Mouse (Mus musculus) spleen, adult 2 months (tissue): ENCODE results near the gene Wnt3a. TPM values are rescaled to one million over a fixed set of nuclear protein-coding genes. Genes with fewer than 3 reads are reported as not detected.
"Not testable (repeated sequence)": the region's sequence is repeated elsewhere in the genome, so short reads cannot be mapped to it uniquely, and the experiment has no call there.

Source experiments
- DNase-seq, 2 experiments: peaks; one replicate each; pipeline versions ENCODE4 v3.0.0 to v3.0.0-alpha.2; 2012 to 2021; ENCODE audit warnings: low spot score in 2 of 2, low read depth in 1 of 2
- H3K27ac ChIP-seq: fragments of 200-500 bp; 2 replicates; pipeline ENCODE4 v1.5.1; 2012; ENCODE audit warnings: low read length, inconsistent platforms; ENCODE audit not compliant: insufficient read depth
- H3K27me3 ChIP-seq: fragments of 200-500 bp; 2 replicates; pipeline ENCODE4 v1.6.1; 2012; ENCODE audit warnings: mild to moderate bottlenecking, moderate library complexity, low read length, inconsistent platforms; ENCODE audit not compliant: control insufficient read depth, insufficient read depth
- H3K36me3 ChIP-seq: fragments of 200-500 bp; 2 replicates; pipeline ENCODE4 v1.6.1; 2012; ENCODE audit warnings: mild to moderate bottlenecking, low read length, inconsistent platforms; ENCODE audit not compliant: control insufficient read depth, insufficient read depth
- H3K4me1 ChIP-seq: fragments of 200-500 bp; 2 replicates; pipeline ENCODE4 v1.6.1; 2011; ENCODE audit warnings: inconsistent platforms; ENCODE audit not compliant: control insufficient read depth, insufficient read depth, insufficient read length
- H3K4me3 ChIP-seq: fragments of 200-500 bp; 2 replicates; pipeline ENCODE4 v1.5.1; 2011; ENCODE audit warnings: mild to moderate bottlenecking, inconsistent platforms; ENCODE audit not compliant: insufficient read depth, insufficient read length; ENCODE audit errors: extremely low read depth
- CTCF ChIP-seq: fragments of 200-500 bp; IDR thresholded peaks from 2 replicates; pipeline ENCODE4 v1.5.1; 2011; ENCODE audit warnings: mild to moderate bottlenecking, inconsistent platforms; ENCODE audit not compliant: insufficient read depth, insufficient read length, insufficient replicate concordance; ENCODE audit errors: extremely low read depth
- POLR2A ChIP-seq: fragments of 200-500 bp; IDR thresholded peaks from 2 replicates; pipeline ENCODE4 v1.6.1; 2011; ENCODE audit warnings: low read depth, low read length, inconsistent platforms
- WGBS: fragments of 180-500 bp; shearing (Covaris S2); methylation state at CpG from one replicate; pipeline ENCODE4 v1.1.7; 2018; 5-methylcytosine and 5-hydroxymethylcytosine counted together
- polyA plus RNA-seq: library from polyadenylated mRNA; depleted of rRNA; stranded (reverse); fragments of >200 nt; gene quantifications from 2 replicates; pipeline ENCODE4 v1.2.3, GENCODE M21; 2012

Gene Wnt3a
- polyA plus RNA-seq, 1 experiment: not detected

DNA sequence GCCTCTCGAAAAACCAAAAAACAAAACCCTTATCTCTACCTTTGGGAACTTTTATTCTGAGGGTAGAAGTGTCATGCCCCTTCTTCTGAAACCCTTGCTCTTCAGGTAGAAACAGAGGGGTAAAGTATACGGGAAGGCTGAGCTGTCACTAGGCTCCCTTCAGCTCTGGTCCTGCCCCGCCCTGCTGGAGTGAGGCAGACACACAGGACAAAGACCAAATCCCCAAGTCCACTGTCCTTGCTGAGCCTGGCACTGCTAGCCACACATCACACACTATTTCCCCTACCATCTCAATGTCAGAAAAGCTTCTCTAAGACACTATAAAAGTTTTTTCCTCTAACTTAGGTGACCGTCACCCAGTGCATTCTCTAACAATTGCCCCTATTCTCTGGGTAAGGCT, 68.2 kb downstream of the Wnt3a start:
- H3K36me3 ChIP-seq: no peaks in the 10 kb centered on the region; the same call in 1 of the 2 replicates
- H3K27ac ChIP-seq: no peak overlapping the region
- 88% methylated on average over 4 of the region's 4 CpGs for WGBS
- H3K4me1 ChIP-seq: peaks cover 21% of the 10 kb centered on the region; the same call in 1 of the 2 replicates
- no peak for DNase-seq
- no peak overlapping the region for H3K4me3 ChIP-seq
- H3K27me3 ChIP-seq: no peaks in the 10 kb centered on the region
- TF ChIP-seq CTCF: no peak

DNA sequence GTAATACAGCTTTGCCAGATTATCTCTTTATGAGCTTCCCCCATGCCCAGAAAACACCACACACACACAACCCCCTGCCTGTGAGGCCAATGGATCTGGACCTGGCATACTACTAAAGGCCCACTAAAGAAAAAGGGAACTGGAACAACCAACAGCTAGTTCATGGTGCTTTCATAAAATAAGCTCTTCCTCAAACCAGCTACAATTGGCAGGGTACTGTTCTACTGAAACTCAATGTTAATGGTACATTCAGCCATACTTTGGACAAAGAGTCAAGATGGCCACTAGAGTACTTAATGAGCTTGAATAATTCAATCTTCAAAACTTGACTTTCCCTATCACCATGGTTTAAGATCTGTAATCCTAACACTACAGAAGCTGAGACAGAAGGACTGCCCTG, 68.9 kb downstream of the Wnt3a start:
- Histone ChIP-seq H3K4me1 (peaks cover 21% of the 10 kb centered on the region; the same call in 1 of the 2 replicates), H3K27me3 (no peaks in the 10 kb centered on the region), H3K27ac (no peak overlapping the region), H3K36me3 (no peaks in the 10 kb centered on the region; the same call in 1 of the 2 replicates), H3K4me3 (no peak overlapping the region)
- no peak for DNase-seq
- TF ChIP-seq POLR2A: no peak
- TF ChIP-seq CTCF: no peak

DNA sequence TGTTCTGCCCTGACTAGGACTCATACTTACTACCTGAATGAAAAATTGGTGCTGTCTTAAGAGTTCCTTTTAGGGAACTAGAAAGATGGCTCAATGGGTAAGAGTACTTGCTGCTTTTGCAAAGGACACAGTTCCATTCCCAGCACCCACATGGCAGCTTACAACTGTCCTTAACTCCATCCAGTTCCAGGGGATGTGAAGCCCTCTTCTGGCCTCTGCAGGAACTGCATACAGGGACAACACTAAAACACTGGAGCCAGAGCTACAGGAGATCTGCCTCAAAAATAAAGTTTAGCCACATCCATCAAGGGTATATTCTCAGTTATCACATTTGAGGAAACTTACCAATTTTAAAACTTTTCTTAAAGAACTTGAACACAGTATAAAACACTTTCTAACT, 71.5 kb downstream of the Wnt3a start:
- H3K27ac ChIP-seq: no peak overlapping the region
- H3K27me3 ChIP-seq: no peaks in the 10 kb centered on the region
- H3K4me3 ChIP-seq: no peak overlapping the region
- DNase-seq: peak in 1 of 2 experiments; percentile 31
- H3K4me1 ChIP-seq: peaks cover 13% of the 10 kb centered on the region; the same call in 1 of the 2 replicates
- TF ChIP-seq CTCF: peak; percentile 30; the same call in 1 of the 2 replicates
- TF ChIP-seq POLR2A: no peak
- peaks cover 1% of the 10 kb centered on the region for H3K36me3 ChIP-seq

DNA sequence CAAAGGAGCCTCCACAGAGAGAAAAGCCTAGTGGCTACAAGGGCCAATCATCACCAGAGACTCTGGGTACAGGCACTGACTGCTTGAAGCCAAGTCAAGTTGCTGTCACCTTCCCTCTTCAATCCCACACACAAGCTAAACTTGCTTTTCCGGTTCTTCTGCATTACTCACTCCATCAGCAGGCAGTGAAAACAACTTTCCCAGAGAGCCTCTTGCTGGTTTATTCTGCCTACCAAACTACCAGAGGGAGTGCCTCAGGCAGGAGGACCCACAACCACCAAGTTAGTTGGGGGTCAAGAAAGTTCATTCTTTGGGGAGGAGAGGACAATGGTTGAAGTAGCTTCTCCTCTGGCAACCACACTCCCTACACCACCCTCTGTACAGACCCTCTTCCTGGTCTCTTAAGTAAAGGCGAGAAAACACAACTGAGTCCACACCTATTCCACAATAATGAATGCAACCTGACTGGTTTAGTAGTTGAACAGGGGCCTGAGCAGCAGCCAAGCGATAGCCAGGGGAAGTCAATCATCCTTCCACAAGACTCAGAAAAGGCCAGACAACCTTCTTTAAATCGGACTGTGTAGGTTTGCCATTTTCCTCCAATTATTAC, 72.1 kb downstream of the Wnt3a start:
- H3K27me3 ChIP-seq: no peaks in the 10 kb centered on the region
- H3K36me3 ChIP-seq: peaks cover 2% of the 10 kb centered on the region
- H3K4me1 ChIP-seq: peaks cover 11% of the 10 kb centered on the region; the same call in 1 of the 2 replicates
- DNase-seq: no peak
- TF ChIP-seq POLR2A (no peak), CTCF (no peak)
- no peak overlapping the region for H3K4me3 ChIP-seq
- no peak overlapping the region for H3K27ac ChIP-seq
- 89% methylated on average over 4 of the region's 4 CpGs for WGBS

DNA sequence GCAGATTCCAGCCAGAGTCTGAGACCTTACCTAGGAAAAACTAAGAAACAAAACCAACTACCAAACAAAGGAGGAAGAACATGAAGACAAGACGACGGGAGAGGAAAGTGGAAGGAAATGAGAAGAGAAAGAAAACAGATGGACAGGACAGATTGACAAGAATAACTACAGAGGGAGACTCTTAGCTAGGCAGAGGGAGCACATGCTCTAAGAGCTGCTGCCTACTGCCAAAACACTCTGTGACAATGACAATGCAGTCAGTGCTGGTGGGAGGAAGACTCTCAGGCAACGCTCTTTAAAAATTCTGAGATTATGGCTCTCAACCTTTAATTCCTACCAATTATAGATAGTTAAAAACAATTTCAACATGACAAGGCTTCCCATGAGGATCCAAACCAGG, 73.6 kb downstream of the Wnt3a start:
- WGBS: 39% methylated on average over 3 of the region's 3 CpGs
- TF ChIP-seq POLR2A: no peak
- TF ChIP-seq CTCF: no peak

DNA sequence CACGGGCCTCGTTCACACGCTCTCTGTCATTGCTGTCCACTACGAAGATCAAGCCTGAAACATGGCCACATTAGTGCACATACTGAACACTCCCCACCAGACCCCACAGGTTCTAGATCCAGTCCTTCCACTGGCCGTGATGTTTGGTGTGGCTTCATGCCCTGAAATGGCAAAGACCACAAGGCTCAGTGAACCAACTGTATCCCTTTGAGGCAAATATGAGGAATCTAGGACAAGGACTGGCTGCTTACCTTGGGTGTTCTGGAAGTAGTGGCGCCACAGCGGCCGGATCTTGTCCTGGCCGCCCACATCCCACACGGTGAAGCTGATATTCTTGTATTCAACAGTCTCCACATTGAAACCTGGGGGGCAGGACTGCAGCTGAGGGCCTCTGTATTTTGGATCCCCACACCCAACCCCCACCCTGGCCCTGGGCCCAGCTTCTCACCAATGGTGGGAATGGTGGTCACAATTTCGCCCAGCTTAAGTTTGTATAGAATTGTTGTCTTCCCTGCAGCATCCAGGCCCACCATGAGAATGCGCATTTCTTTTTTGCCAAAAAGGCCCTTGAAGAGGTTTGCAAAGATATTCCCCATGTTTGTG, 77.6 kb downstream of the Wnt3a start:
- WGBS: 92% methylated on average over 12 of the region's 12 CpGs
- Histone ChIP-seq H3K36me3 (peaks cover 17% of the 10 kb centered on the region), H3K4me3 (no peak overlapping the region), H3K27ac (peak overlapping the region; percentile 17; the same call in 1 of the 2 replicates), H3K27me3 (no peaks in the 10 kb centered on the region), H3K4me1 (peaks cover 16% of the 10 kb centered on the region; the same call in 1 of the 2 replicates)
- DNase-seq: no peak
- no peak for TF ChIP-seq POLR2A
- no peak for TF ChIP-seq CTCF

More for the DNA sequence above, 73.6 kb downstream of the Wnt3a start:
- Histone ChIP-seq H3K27me3 (no peaks in the 10 kb centered on the region), H3K4me3 (no peak overlapping the region), H3K27ac (no peak overlapping the region), H3K36me3 (peaks cover 7% of the 10 kb centered on the region), H3K4me1 (peaks cover 17% of the 10 kb centered on the region; the same call in 1 of the 2 replicates)
- no peak for DNase-seq

DNA sequence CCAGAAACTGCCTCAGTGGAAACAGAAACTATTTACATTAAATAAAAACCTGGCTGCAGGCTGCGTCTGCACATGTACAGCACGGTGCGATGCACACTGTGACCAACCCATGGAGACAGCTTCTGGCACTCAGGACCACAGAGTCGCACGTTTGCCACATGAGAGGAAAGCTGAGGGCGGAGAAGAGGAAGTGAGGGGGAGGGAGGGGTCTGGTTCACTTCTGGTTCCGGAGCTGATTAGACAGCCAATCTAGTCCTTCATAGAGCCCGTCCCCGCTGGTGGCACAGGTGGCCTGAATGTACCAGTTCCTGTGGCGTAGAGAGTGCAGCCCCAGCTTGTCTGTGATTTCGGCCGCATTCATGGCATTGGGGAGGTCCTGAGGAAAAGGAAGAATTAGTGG, 78.2 kb downstream of the Wnt3a start:
- not testable (repeated sequence) for H3K27me3 ChIP-seq, H3K4me3 ChIP-seq
- whole genome bisulfite sequencing: 9% methylated on average over 12 of the region's 12 CpGs
- H3K27ac ChIP-seq: peak overlapping the region; percentile 17; the same call in 1 of the 2 replicates
- peaks cover 16% of the 10 kb centered on the region; the same call in 1 of the 2 replicates for H3K4me1 ChIP-seq
- peak in 1 of 2 experiments; percentile 57 for DNase-seq
- H3K36me3 ChIP-seq: peaks cover 17% of the 10 kb centered on the region

DNA sequence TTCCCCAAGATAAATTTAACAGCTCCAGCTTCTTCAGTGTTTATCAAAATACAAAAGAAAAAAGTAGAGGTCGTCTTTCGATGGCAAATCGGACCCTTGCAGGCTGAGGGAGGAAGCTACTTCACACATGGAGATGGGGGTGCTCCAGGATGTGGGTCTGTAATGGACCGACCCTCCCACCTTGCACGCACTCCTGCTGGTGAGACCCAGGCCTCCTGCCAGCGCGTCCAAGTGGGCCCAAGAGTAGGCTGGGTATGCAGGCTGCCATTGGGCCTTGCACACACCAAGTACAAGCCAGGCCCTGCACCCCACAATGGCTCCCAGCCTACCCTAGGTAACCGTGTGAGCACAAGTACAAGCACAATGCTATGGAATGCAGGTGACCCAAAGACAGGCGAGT, 79.0 kb downstream of the Wnt3a start:
- not testable (repeated sequence) for H3K27me3 ChIP-seq, H3K27ac ChIP-seq, DNase-seq, H3K4me3 ChIP-seq
- Histone ChIP-seq H3K36me3 (peaks cover 17% of the 10 kb centered on the region), H3K4me1 (peaks cover 16% of the 10 kb centered on the region; the same call in 1 of the 2 replicates)
- WGBS: 94% methylated on average over 9 of the region's 9 CpGs
